ENCODE assay signal across 14 mouse cellular contexts in genomic region chr7:28949298-28949697, GRCm38 (mm10). TPM values are rescaled to one million over a fixed set of nuclear protein-coding genes. Genes with fewer than 3 reads are reported as not detected.
DNase-seq lines count a peak whose midpoint lies in the region; ATAC-seq and TF ChIP-seq lines count a peak whose summit lies in the region.
"Had no signal": no experiment of that assay in that cellular context is flagged by ENCODE, and none has a peak within 500 bp of the region (broad histone marks: within the 10 kb centered on the region; RNA-seq: fewer than 3 reads in every experiment).

No protein-coding gene starts in this region.

- no peak for DNase-seq in gastrocnemius, adult 2 months
- no peak for DNase-seq in gastrocnemius, postnatal 4 days (ENCODE audit: low spot score in 2 of 2)
- no peak for DNase-seq in kidney, adult 11 months
- DNase-seq in right cerebral cortex, postnatal 36 days (ENCODE audit: low spot score in 2 of 2), result no peak
- DNase-seq: cerebellum, postnatal 36 days; layer of hippocampus, postnatal 36 days; liver, postnatal 0 days; right cerebral cortex, adult 18-20 months had no signal

- no peak for ATAC-seq in kidney, embryonic 14.5 days (ENCODE audit: low FRiP score, low TSS enrichment)
- no peak for ATAC-seq in embryonic facial prominence, embryonic 12.5 days (ENCODE audit: insufficient number of reproducible peaks, insufficient read depth, low FRiP score, low TSS enrichment)
- ATAC-seq in limb, embryonic 15.5 days (ENCODE audit: insufficient number of reproducible peaks, low FRiP score, low TSS enrichment, low read depth), result no peak
- ATAC-seq in erythroblast, adult 5-6 weeks (replicated peaks; ENCODE audit: low FRiP score, poor library complexity, severe bottlenecking), result no peak
- ATAC-seq: liver, postnatal 0 days had no signal

- TF ChIP-seq CTCF in gastrocnemius, adult 2 months (IDR thresholded peaks at IDR 0.05), result no peak

- H3K36me3 ChIP-seq in kidney, embryonic 14.5 days (ENCODE audit: control insufficient read depth, insufficient read depth, low read length), result peaks cover 3% of the 10 kb centered on the region; the same call in 1 of the 2 replicates
- H3K36me3 ChIP-seq in embryonic facial prominence, embryonic 12.5 days, result peaks cover 5% of the 10 kb centered on the region; the same call in 1 of the 2 replicates
- H3K36me3 ChIP-seq in limb, embryonic 15.5 days, result no peaks in the 10 kb centered on the region
- H3K36me3 ChIP-seq: midbrain, embryonic 12.5 days had no signal

- no peaks in the 10 kb centered on the region for H3K9me3 ChIP-seq in kidney, embryonic 14.5 days (ENCODE audit: control insufficient read depth, low read length)
- no peaks in the 10 kb centered on the region for H3K9me3 ChIP-seq in embryonic facial prominence, embryonic 12.5 days
- no peaks in the 10 kb centered on the region for H3K9me3 ChIP-seq in limb, embryonic 15.5 days
- H3K9me3 ChIP-seq: midbrain, embryonic 12.5 days; neural tube, embryonic 12.5 days had no signal

- H3K4me3 ChIP-seq in gastrocnemius, adult 2 months, result no peak overlapping the region
- no peak overlapping the region for H3K4me3 ChIP-seq in kidney, embryonic 14.5 days (ENCODE audit: low read length)
- H3K4me3 ChIP-seq in embryonic facial prominence, embryonic 12.5 days, result no peak overlapping the region; the same call in 1 of the 2 replicates
- no peak overlapping the region for H3K4me3 ChIP-seq in limb, embryonic 15.5 days
- H3K4me3 ChIP-seq: midbrain, embryonic 12.5 days; neural tube, embryonic 12.5 days had no signal

- no peak overlapping the region for H3K9ac ChIP-seq in kidney, embryonic 14.5 days (ENCODE audit: low read depth, low read length)
- H3K9ac ChIP-seq in embryonic facial prominence, embryonic 12.5 days, result 0 out of 2 replicates have a peak overlapping the region, but pooled peaks have one; percentile 0
- no peak overlapping the region for H3K9ac ChIP-seq in limb, embryonic 15.5 days
- H3K9ac ChIP-seq: liver, postnatal 0 days; midbrain, embryonic 12.5 days; neural tube, embryonic 12.5 days had no signal

- peaks cover 90% of the 10 kb centered on the region for H3K4me1 ChIP-seq in kidney, embryonic 14.5 days (ENCODE audit: control insufficient read depth, insufficient read depth, low read length)
- H3K4me1 ChIP-seq in embryonic facial prominence, embryonic 12.5 days, result peaks cover 93% of the 10 kb centered on the region
- peaks cover 95% of the 10 kb centered on the region for H3K4me1 ChIP-seq in limb, embryonic 15.5 days

- H3K27me3 ChIP-seq in kidney, embryonic 14.5 days (ENCODE audit: control insufficient read depth, insufficient read depth, low read length), result no peaks in the 10 kb centered on the region
- H3K27me3 ChIP-seq in embryonic facial prominence, embryonic 12.5 days, result no peaks in the 10 kb centered on the region
- no peaks in the 10 kb centered on the region for H3K27me3 ChIP-seq in limb, embryonic 15.5 days
- H3K27me3 ChIP-seq: midbrain, embryonic 12.5 days; neural tube, embryonic 12.5 days had no signal

- H3K4me2 ChIP-seq in kidney, embryonic 14.5 days (replicated peaks; ENCODE audit: low read depth, low read length), result no peak overlapping the region
- 0 out of 2 replicates have a peak overlapping the region, but pooled peaks have one; percentile 6 for H3K4me2 ChIP-seq in embryonic facial prominence, embryonic 12.5 days (replicated peaks)
- no peak overlapping the region for H3K4me2 ChIP-seq in limb, embryonic 15.5 days
- H3K4me2 ChIP-seq: midbrain, embryonic 12.5 days; neural tube, embryonic 12.5 days had no signal

- H3K27ac ChIP-seq in gastrocnemius, adult 2 months, result peak overlapping the region; percentile 92
- peak overlapping the region; percentile 37; the same call in 1 of the 2 replicates for H3K27ac ChIP-seq in kidney, embryonic 14.5 days (ENCODE audit: low read depth, low read length)
- H3K27ac ChIP-seq in embryonic facial prominence, embryonic 12.5 days, result peak overlapping the region; percentile 77
- H3K27ac ChIP-seq in limb, embryonic 15.5 days, result peak overlapping the region; percentile 67; the same call in 1 of the 2 replicates
- H3K27ac ChIP-seq: midbrain, embryonic 12.5 days; neural tube, embryonic 12.5 days had no signal

- intact Hi-C loops in gastrocnemius, adult 2 months (cut with DNase I), result no loop called here

- WGBS in kidney, embryonic 14.5 days, result 72% methylated on average over 2 of the region's 2 CpGs
- 70% methylated on average over 2 of the region's 2 CpGs for WGBS in embryonic facial prominence, embryonic 12.5 days
- WGBS in limb, embryonic 15.5 days, result 42% methylated on average over 2 of the region's 2 CpGs

RNA-seq across cellular contexts. Expression of gene Actn4, which starts 12.8 kb away (rescaled TPM):
- 10 to 100 TPM; 27.1 to 40.2 TPM for total RNA-seq in gastrocnemius, adult 2 months (2021)
- 100 to 1,000 TPM; 133 to 160 TPM for total RNA-seq in gastrocnemius, postnatal 4 days (2021)
- polyA plus RNA-seq in kidney, embryonic 14.5 days (2014; fragmentation: Nextera tagmentation; extraction: Ambion mirVana), result 176 and 239 TPM in 2 replicates
- polyA plus RNA-seq in embryonic facial prominence, embryonic 12.5 days (2016; fragmentation: Nextera tagmentation; extraction: Ambion mirVana), result 233 and 253 TPM in 2 replicates
- polyA plus RNA-seq in limb, embryonic 15.5 days (2015; fragmentation: Nextera tagmentation; extraction: Ambion mirVana), result 347 and 359 TPM in 2 replicates
- 42.0 and 55.3 TPM in 2 replicates for total RNA-seq in erythroblast, adult 5-6 weeks (2015; ENCODE audit: low replicate concordance)
- total RNA-seq in erythroblast, adult 5-6 weeks (2017; ENCODE audit: low replicate concordance), result 45.1 and 45.4 TPM in 2 replicates

RNA-seq across cellular contexts. Expression of gene Eif3k, which starts 32.4 kb away (rescaled TPM):
- total RNA-seq in gastrocnemius, adult 2 months (2021), result 100 to 1,000 TPM; 122 to 141 TPM
- total RNA-seq in gastrocnemius, postnatal 4 days (2021), result 100 to 1,000 TPM; 191 to 212 TPM
- polyA plus RNA-seq in kidney, embryonic 14.5 days (2014; fragmentation: Nextera tagmentation; extraction: Ambion mirVana), result 458 and 497 TPM in 2 replicates
- 392 and 419 TPM in 2 replicates for polyA plus RNA-seq in embryonic facial prominence, embryonic 12.5 days (2016; fragmentation: Nextera tagmentation; extraction: Ambion mirVana)
- 372 and 387 TPM in 2 replicates for polyA plus RNA-seq in limb, embryonic 15.5 days (2015; fragmentation: Nextera tagmentation; extraction: Ambion mirVana)
- 50.7 and 81.1 TPM in 2 replicates for total RNA-seq in erythroblast, adult 5-6 weeks (2015; ENCODE audit: low replicate concordance)
- 115 and 133 TPM in 2 replicates for total RNA-seq in erythroblast, adult 5-6 weeks (2017; ENCODE audit: low replicate concordance)

RNA-seq across cellular contexts. Expression of gene Map4k1, which starts 32.6 kb away (rescaled TPM):
- under 1 TPM; 0.25 to 0.33 TPM for total RNA-seq in gastrocnemius, adult 2 months (2021)
- 1 to 10 TPM; 1.3 to 1.6 TPM for total RNA-seq in gastrocnemius, postnatal 4 days (2021)
- 9.8 and 12.6 TPM in 2 replicates for polyA plus RNA-seq in kidney, embryonic 14.5 days (2014; fragmentation: Nextera tagmentation; extraction: Ambion mirVana)
- polyA plus RNA-seq in embryonic facial prominence, embryonic 12.5 days (2016; fragmentation: Nextera tagmentation; extraction: Ambion mirVana), result 6.7 and 9.3 TPM in 2 replicates
- 7.2 and 7.6 TPM in 2 replicates for polyA plus RNA-seq in limb, embryonic 15.5 days (2015; fragmentation: Nextera tagmentation; extraction: Ambion mirVana)
- 5.6 and 6.7 TPM in 2 replicates for total RNA-seq in erythroblast, adult 5-6 weeks (2015; ENCODE audit: low replicate concordance)
- total RNA-seq in erythroblast, adult 5-6 weeks (2017; ENCODE audit: low replicate concordance), result 11.3 and 11.8 TPM in 2 replicates

Comparison
In these comparisons a context has a peak if more than half of its experiments do, and no peak if none do; other contexts are left out.
1. H3K27ac ChIP-seq: peak in every context shown above with its lines; median percentile 92 in gastrocnemius, adult 2 months; 77 in embryonic facial prominence, embryonic 12.5 days; 67 in limb, embryonic 15.5 days; 37 in kidney, embryonic 14.5 days.